Mouse (Mus musculus): Measurements from ENCODE around the gene Zfp512. TPM values are rescaled to one million over a fixed set of nuclear protein-coding genes. Genes with fewer than 3 reads are reported as not detected.
"Not testable (repeated sequence)": the region's sequence is repeated elsewhere in the genome, so short reads cannot be mapped to it uniquely, and the experiment has no call there.

Zfp512 gene
- 97.9 and 110 TPM in 2 replicates for polyA plus RNA-seq (2015; fragmentation: Nextera tagmentation; extraction: Ambion mirVana)

DNA sequence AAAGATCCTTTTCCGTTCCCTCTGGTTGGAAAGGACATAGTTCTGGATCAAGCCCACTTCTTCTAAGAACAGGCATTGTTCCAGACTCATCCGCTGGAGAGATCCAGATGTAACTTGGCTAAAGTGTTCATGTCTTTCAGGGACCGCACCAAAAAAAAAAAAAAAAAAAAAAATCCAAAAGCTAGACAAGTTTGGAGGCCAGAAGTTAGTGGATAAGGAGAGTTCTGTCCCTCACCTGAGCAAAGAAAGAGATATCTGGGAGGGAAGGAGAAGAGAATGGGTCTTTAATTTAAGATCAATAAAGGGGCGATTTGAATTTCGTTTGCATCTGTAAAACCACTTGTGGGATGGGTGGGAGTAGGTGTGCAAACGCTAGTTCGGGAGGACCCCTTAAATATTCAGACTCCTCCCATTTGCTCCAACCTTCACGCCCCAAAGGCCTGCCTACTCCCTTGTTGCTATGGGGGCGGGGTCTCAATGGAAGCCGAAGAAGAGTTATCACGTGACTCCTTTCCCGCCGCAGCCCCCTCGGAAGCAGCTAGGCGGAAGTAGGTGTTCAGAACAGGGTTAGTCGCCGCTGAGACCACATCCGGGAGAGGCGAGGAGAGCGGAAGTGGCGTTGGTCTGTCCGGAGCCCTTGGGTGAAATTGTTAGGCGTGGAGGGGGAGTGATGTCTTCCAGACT is at the start of gene Zfp512:
Zfp512 (plus strand) TSS at position 554 of the 684 bp plus-strand sequence.
- Histone ChIP-seq H3K4me3 (replicated peaks) (peak within 1 kb of the TSS; percentile 58), H3K27ac (replicated peaks) (peak within 1 kb of the TSS; percentile 74), H3K4me2 (peak within 1 kb of the TSS; percentile 85), H3K9ac (replicated peaks) (peak within 1 kb of the TSS; percentile 60), H3K36me3 (no peaks in the 10 kb centered on the region), H3K9me3 (replicated peaks) (no peaks in the 10 kb centered on the region), H3K27me3 (replicated peaks) (no peaks in the 10 kb centered on the region), H3K4me1 (peaks cover 18% of the 10 kb centered on the region)
- WGBS: 7% methylated on average over 23 of the region's 23 CpGs
- ATAC-seq (ENCODE audit: low FRiP score): peak; percentile 98

DNA sequence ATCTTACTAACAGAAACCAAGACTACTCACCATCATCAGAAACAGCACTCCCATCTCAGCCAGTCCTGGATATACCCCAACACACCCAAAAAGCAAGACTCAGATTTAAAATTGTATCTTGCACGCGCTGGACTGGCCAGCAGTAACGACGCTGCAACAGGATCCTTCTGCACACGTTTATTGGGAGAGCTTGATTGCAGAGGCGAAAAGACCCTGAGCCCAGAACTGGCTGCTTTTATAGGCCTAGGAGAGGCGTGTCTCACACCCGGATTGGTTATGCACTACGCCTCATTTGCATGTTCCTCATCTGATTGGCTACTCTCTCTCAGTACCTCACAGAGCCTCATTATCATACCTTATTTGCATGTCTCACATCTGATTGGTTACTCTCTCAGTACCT is 17.5 kb upstream of the Zfp512 start:
- H3K36me3 ChIP-seq; H3K4me2 ChIP-seq; H3K27me3 ChIP-seq (replicated peaks); H3K4me1 ChIP-seq; H3K9me3 ChIP-seq (replicated peaks); H3K27ac ChIP-seq (replicated peaks); H3K4me3 ChIP-seq (replicated peaks); H3K9ac ChIP-seq (replicated peaks); ATAC-seq (ENCODE audit: low FRiP score): not testable (repeated sequence)
- 94% methylated on average over 9 of the region's 9 CpGs for WGBS

DNA sequence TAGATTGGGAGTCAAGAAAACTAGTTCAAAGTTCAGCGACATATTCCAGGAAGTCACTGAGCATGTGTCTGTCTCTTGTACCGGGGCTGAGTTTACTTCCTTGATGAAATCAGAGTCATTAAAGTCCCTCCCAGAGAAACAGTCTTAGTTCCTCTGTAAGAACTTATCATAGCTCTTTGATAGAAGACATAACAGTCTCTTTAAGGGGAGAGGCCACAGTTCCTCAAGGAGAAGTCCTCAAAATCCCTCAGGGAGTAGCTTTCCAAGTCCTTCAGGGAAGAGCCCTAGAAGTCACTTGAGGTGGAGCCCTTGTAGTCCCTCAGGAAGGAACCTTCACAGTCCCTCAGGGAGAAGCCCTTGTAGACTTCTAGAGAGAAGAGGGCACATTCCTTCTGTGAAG is 895 bp upstream of the Zfp512 start:
- Histone ChIP-seq H3K4me1 (peaks cover 18% of the 10 kb centered on the region), H3K9ac (replicated peaks) (no peak overlapping the region), H3K9me3 (replicated peaks) (no peaks in the 10 kb centered on the region), H3K27ac (replicated peaks) (no peak overlapping the region), H3K4me2 (peak overlapping the region; percentile 85), H3K36me3 (no peaks in the 10 kb centered on the region), H3K4me3 (replicated peaks) (0 out of 2 replicates have a peak overlapping the region, but pooled peaks have one; percentile 58), H3K27me3 (replicated peaks) (no peaks in the 10 kb centered on the region)
- no peak for ATAC-seq (ENCODE audit: low FRiP score)
- WGBS: 91% methylated on average over 2 of the region's 2 CpGs

DNA sequence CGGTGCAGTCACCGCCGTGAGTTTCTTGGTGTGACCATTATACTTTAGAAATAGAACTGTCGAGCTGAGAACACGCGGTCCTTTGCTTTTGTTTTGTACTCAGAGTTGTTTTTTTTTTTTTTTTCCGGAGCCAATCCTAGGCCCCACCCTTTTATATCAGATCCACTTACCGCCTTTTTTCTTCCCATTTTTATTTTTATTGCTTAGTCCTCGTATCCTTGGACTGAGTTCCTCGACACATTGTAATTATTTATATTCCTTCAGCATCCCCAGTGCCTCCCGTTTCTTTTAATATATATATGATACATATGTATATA is 289 bp downstream of the Zfp512 start:
- ATAC-seq (ENCODE audit: low FRiP score): no peak; the same call in 1 of the 2 replicates
- H3K4me1 ChIP-seq: peaks cover 18% of the 10 kb centered on the region
- H3K27ac ChIP-seq (replicated peaks): peak overlapping the region; percentile 74
- H3K36me3 ChIP-seq: no peaks in the 10 kb centered on the region
- no peaks in the 10 kb centered on the region for H3K9me3 ChIP-seq (replicated peaks)
- H3K4me3 ChIP-seq (replicated peaks): peak overlapping the region; percentile 58
- WGBS: under 1% methylated on average over 11 of the region's 11 CpGs
- no peaks in the 10 kb centered on the region for H3K27me3 ChIP-seq (replicated peaks)
- H3K9ac ChIP-seq (replicated peaks): peak overlapping the region; percentile 60
- H3K4me2 ChIP-seq: peak overlapping the region; percentile 85

DNA sequence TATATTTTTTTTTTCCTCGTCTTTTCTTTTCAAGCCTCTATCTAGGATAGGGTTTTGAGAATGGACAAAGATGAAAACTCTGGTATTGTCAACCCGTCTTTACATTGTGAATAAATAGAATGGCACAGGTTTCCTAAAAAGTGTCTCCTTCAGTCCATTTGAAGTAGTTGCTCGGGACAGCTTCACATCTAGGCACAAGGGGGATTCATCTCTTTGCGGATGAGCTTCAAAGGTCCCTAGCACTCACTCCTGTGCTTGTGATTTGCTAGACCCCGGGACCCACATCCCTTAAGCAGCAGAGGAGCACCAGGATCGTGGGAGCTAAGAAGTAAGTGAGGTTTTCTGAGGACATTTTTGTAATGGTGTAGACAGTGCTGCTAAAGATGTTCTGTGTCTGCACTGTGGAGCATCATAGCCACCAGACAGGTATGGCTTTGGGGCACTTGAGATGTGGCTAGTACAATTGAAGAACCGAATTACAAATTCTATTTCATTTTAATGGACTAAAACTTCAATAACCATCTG is 717 bp downstream of the Zfp512 start:
- no peak for ATAC-seq (ENCODE audit: low FRiP score)
- Histone ChIP-seq H3K36me3 (no peaks in the 10 kb centered on the region), H3K9ac (replicated peaks) (peak overlapping the region; percentile 60), H3K4me1 (peaks cover 18% of the 10 kb centered on the region), H3K27ac (replicated peaks) (peak overlapping the region; percentile 41), H3K27me3 (replicated peaks) (no peaks in the 10 kb centered on the region), H3K4me2 (peak overlapping the region; percentile 85), H3K4me3 (replicated peaks) (peak overlapping the region; percentile 58), H3K9me3 (replicated peaks) (no peaks in the 10 kb centered on the region)
- WGBS: 13% methylated on average over 7 of the region's 7 CpGs

DNA sequence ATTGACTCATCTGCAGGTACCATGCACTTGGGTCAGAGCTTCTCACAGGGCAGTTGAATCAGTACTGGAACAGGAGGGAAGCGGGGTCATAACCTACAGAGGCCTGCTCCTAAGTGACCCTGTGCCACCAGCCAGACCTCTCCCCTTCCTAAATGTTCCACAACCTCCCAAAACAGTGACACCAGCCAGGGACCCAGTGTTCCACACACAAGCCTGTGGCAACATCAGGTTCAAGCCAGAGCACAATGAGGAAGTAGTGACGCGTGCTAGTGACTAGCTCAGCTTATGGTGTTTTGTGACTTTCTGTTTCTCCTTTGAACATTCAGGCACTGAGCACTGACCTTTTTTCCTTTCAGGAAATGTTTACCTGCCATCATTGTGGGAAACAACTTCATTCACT is 15.6 kb downstream of the Zfp512 start:
- peaks cover 69% of the 10 kb centered on the region for H3K36me3 ChIP-seq
- no peak for ATAC-seq (ENCODE audit: low FRiP score)
- H3K4me2 ChIP-seq: no peak overlapping the region
- no peak overlapping the region for H3K4me3 ChIP-seq (replicated peaks)
- 96% methylated on average over 3 of the region's 3 CpGs for WGBS
- no peaks in the 10 kb centered on the region for H3K9me3 ChIP-seq (replicated peaks)
- H3K9ac ChIP-seq (replicated peaks): no peak overlapping the region
- H3K4me1 ChIP-seq: no peaks in the 10 kb centered on the region
- no peak overlapping the region for H3K27ac ChIP-seq (replicated peaks)
- no peaks in the 10 kb centered on the region for H3K27me3 ChIP-seq (replicated peaks)

DNA sequence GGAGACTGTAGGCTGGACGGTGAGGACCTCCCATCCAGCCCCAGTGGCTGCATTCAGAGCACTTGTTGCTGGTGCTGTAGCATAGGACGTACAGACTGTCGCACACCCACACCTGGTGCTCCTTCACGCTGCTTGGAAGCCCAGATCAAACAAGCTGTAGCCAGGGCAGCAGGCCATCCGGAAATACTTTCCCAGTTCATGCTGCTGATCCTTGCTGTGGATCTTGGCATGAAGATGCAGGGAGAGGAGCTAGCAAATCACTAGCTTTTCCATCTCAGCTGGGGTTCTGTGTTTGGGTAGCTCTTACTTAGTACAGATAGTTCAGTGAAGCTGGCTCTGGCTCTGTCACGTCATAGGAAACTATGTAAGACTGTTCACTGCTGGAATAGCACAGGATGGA is 17.5 kb downstream of the Zfp512 start:
- H3K27ac ChIP-seq (replicated peaks): no peak overlapping the region
- 91% methylated on average over 6 of the region's 6 CpGs for WGBS
- H3K36me3 ChIP-seq: peaks cover 88% of the 10 kb centered on the region
- H3K27me3 ChIP-seq (replicated peaks): no peaks in the 10 kb centered on the region
- no peak for ATAC-seq (ENCODE audit: low FRiP score)
- no peak overlapping the region for H3K9ac ChIP-seq (replicated peaks)
- H3K4me1 ChIP-seq: no peaks in the 10 kb centered on the region
- H3K9me3 ChIP-seq (replicated peaks): no peaks in the 10 kb centered on the region
- no peak overlapping the region for H3K4me3 ChIP-seq (replicated peaks)
- no peak overlapping the region for H3K4me2 ChIP-seq

DNA sequence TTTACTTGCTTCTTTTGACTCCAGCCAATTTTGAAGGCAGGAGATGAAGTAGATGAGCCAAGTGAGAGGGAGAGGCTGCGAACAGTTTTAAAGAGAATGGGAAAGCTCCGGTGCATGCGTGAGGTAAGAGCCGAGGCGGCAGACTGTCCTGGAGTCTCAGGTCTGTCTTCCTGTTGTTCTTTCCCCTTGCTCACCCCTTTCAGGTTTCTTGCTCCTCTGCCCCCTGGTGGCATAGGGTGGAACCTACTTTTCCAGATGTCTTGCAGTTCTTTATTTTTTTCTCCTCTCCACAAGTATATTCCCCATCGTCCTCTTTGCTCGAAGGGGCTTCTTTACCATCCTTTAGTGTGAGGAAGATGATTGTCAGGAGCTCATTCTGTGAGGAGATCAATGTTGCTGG is 18.1 kb downstream of the Zfp512 start:
- Histone ChIP-seq H3K4me3 (replicated peaks) (no peak overlapping the region), H3K9ac (replicated peaks) (no peak overlapping the region), H3K36me3 (peaks cover 90% of the 10 kb centered on the region), H3K27ac (replicated peaks) (no peak overlapping the region), H3K4me1 (no peaks in the 10 kb centered on the region), H3K9me3 (replicated peaks) (no peaks in the 10 kb centered on the region), H3K27me3 (replicated peaks) (no peaks in the 10 kb centered on the region), H3K4me2 (no peak overlapping the region)
- ATAC-seq (ENCODE audit: low FRiP score): no peak
- WGBS: 84% methylated on average over 7 of the region's 7 CpGs

DNA sequence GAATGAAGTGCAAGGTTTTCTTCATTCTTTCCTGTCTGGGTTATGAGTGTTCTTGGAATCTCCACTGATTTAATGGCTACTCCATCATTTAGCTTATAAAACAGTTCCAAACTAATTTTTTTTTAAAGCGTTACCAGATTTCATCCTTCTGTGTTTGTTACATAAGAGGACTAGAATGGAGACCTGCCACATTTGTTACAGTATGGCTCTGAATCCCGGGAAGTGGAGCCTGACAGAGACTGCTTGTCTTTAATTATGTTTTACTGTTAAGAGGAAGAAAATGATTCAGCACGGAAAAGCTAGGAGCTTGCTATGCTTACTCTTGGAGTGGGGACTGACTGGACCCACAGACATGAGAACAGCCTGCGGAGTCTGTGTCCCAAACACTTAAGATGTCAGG is 28.3 kb downstream of the Zfp512 start:
- no peak for ATAC-seq (ENCODE audit: low FRiP score)
- H3K4me2 ChIP-seq: no peak overlapping the region
- no peaks in the 10 kb centered on the region for H3K27me3 ChIP-seq (replicated peaks)
- no peak overlapping the region for H3K9ac ChIP-seq (replicated peaks)
- no peak overlapping the region for H3K4me3 ChIP-seq (replicated peaks)
- WGBS: 91% methylated on average over 4 of the region's 4 CpGs
- H3K27ac ChIP-seq (replicated peaks): no peak overlapping the region
- no peaks in the 10 kb centered on the region for H3K4me1 ChIP-seq
- no peaks in the 10 kb centered on the region for H3K9me3 ChIP-seq (replicated peaks)
- peaks cover 67% of the 10 kb centered on the region for H3K36me3 ChIP-seq

DNA sequence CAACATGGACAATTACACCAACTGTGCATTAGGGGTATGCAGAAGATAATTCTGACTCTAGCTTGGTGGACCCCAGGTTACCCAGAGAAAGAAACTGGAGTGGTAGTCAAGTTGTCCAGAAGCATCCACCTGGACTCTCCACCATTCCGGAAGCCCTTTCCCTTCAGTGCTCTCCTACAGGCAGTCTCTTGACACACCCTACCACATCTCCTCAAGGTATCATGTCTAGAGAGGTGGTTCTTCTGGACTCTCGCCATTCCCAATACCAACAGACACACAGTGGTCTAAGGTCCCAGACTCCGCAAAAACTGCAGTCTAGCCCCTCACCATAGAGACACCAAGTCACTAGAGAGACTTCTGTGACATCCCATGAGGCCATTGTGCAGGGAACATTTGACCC is 33.2 kb downstream of the Zfp512 start, which contains the start of gene 4930548H24Rik:
4930548H24Rik (plus strand) TSS at position 301 of the 400 bp plus-strand sequence.
- ATAC-seq (ENCODE audit: low FRiP score): no peak
- Histone ChIP-seq H3K9me3 (replicated peaks) (no peaks in the 10 kb centered on the region), H3K4me2 (no peak within 1 kb of the TSS), H3K27ac (replicated peaks) (no peak within 1 kb of the TSS), H3K36me3 (peaks cover 19% of the 10 kb centered on the region), H3K4me3 (replicated peaks) (no peak within 1 kb of the TSS), H3K27me3 (replicated peaks) (no peaks in the 10 kb centered on the region), H3K9ac (replicated peaks) (no peak within 1 kb of the TSS), H3K4me1 (no peaks in the 10 kb centered on the region)
- 97% methylated on average over 3 of the region's 3 CpGs for WGBS

DNA sequence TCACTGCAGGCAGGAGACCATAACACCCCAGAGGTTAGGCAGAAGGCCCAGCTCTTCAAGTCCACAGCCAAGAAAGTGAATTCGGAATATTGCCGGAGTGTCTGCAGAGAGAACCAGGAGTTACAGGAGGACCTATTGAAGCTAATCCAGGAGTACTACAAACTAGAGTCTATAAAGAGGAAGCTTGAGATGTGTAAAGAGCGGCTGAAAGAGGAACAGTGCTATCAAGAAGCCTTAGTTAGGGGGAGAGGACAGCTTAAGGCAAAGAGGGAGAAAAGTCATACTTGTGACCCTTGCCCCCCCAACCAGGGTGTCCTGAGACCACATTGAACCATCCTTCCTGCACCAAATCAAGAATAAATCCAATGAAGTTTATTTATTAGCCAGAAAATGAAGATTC is 35.7 kb downstream of the Zfp512 start:
- ATAC-seq (ENCODE audit: low FRiP score): no peak
- no peak overlapping the region for H3K4me3 ChIP-seq (replicated peaks)
- no peaks in the 10 kb centered on the region for H3K9me3 ChIP-seq (replicated peaks)
- 0 out of 2 replicates have a peak, but pooled peaks cover 2% of the 10 kb centered on the region for H3K27me3 ChIP-seq (replicated peaks)
- H3K4me2 ChIP-seq: no peak overlapping the region
- no peak overlapping the region for H3K27ac ChIP-seq (replicated peaks)
- no peak overlapping the region for H3K9ac ChIP-seq (replicated peaks)
- 96% methylated on average over 3 of the region's 3 CpGs for WGBS
- no peaks in the 10 kb centered on the region for H3K4me1 ChIP-seq
- H3K36me3 ChIP-seq: no peaks in the 10 kb centered on the region; the same call in 1 of the 2 replicates

DNA sequence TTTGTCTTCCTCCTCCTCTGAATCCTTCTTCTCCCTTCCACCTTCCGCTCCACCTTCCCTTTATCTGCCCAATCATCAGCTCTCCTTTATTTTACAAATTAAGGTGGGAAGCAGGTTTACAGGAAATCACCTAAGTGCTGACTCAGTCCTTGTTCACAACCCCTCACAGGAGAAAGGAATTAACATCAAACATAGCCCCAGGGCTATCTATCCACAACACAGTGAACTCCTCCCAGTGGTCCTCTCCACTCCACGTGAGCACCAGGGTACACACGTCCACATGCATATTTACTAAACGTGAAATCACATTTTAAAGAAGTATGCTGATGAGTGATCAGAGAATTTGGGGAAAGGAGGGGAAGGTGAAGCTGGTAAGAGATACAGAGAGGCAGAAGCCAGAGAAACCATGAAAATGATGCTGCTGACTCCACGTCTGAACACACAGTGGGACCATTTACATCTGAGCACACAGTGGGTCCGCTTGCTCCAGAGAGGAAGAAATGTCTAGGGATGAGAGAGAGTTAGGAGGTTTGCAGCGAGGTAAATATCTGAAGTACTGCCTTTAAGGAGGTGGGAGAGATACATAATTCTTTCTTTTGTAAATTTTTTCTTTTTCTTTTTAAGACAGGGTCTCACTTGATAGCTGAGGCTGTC is 37.0 kb downstream of the Zfp512 start:
- ATAC-seq (ENCODE audit: low FRiP score): no peak
- peaks cover 3% of the 10 kb centered on the region for H3K4me1 ChIP-seq
- no peak overlapping the region for H3K4me3 ChIP-seq (replicated peaks)
- H3K27me3 ChIP-seq (replicated peaks): 0 out of 2 replicates have a peak, but pooled peaks cover 2% of the 10 kb centered on the region
- no peaks in the 10 kb centered on the region; the same call in 1 of the 2 replicates for H3K36me3 ChIP-seq
- no peaks in the 10 kb centered on the region for H3K9me3 ChIP-seq (replicated peaks)
- no peak overlapping the region for H3K4me2 ChIP-seq
- WGBS: 81% methylated on average over 7 of the region's 7 CpGs
- H3K27ac ChIP-seq (replicated peaks): no peak overlapping the region
- H3K9ac ChIP-seq (replicated peaks): no peak overlapping the region
